Mouse (Mus musculus) thymus, postnatal 25 days (tissue): Measurements from ENCODE around the gene Dnajb4.

Source experiments
- DNase-seq: peaks from one replicate; pipeline ENCODE4 v3.0.0; 2022

Gene Dnajb4

GRCm38 (mm10) chr3:152209967-152210634 lies at the start of gene Dnajb4, which contains the start of gene Fubp1:
TSS of gene Dnajb4 (minus strand) at chr3:152210302.
TSS of gene Fubp1 (plus strand) at chr3:152210422.
- DNase-seq, result peak; percentile 100

GRCm38 (mm10) chr3:152259409-152259808 lies 49.3 kb upstream of the Dnajb4 start:
- DNase-seq, result peak; percentile 67

- DNase-seq, result no peak
Measured at GRCm38 (mm10) chr3:152257528-152257927, 47.4 kb upstream of the Dnajb4 start.

GRCm38 (mm10) chr3:152250487-152250886 lies 40.4 kb upstream of the Dnajb4 start:
- no peak for DNase-seq

GRCm38 (mm10) chr3:152247708-152248107 lies 37.6 kb upstream of the Dnajb4 start:
- no peak for DNase-seq

- DNase-seq, result no peak
Measured at GRCm38 (mm10) chr3:152245273-152245910, 35.3 kb upstream of the Dnajb4 start.

- DNase-seq, result no peak
Measured at GRCm38 (mm10) chr3:152243304-152243703, 33.2 kb upstream of the Dnajb4 start.

GRCm38 (mm10) chr3:152241098-152241497 lies 31.0 kb upstream of the Dnajb4 start:
- no peak for DNase-seq

- no peak for DNase-seq
Measured at GRCm38 (mm10) chr3:152239592-152239991, 29.5 kb upstream of the Dnajb4 start.

- no peak for DNase-seq
Measured at GRCm38 (mm10) chr3:152238836-152239235, 28.7 kb upstream of the Dnajb4 start.

GRCm38 (mm10) chr3:152235805-152236204 lies 25.7 kb upstream of the Dnajb4 start:
- no peak for DNase-seq

GRCm38 (mm10) chr3:152235238-152235637 lies 25.1 kb upstream of the Dnajb4 start:
- DNase-seq, result no peak

- no peak for DNase-seq
Measured at GRCm38 (mm10) chr3:152231333-152232100, 21.4 kb upstream of the Dnajb4 start.

GRCm38 (mm10) chr3:152229271-152229670 lies 19.2 kb upstream of the Dnajb4 start:
- DNase-seq, result no peak

GRCm38 (mm10) chr3:152228843-152229242 lies 18.7 kb upstream of the Dnajb4 start:
- no peak for DNase-seq

- DNase-seq, result no peak
Measured at GRCm38 (mm10) chr3:152225906-152226305, 15.8 kb upstream of the Dnajb4 start.

- no peak for DNase-seq
Measured at GRCm38 (mm10) chr3:152224918-152225317, 14.8 kb upstream of the Dnajb4 start.

- DNase-seq, result no peak
Measured at GRCm38 (mm10) chr3:152213416-152213815, 3.3 kb upstream of the Dnajb4 start.

GRCm38 (mm10) chr3:152211731-152212279 lies 1.7 kb upstream of the Dnajb4 start:
- DNase-seq, result peak; percentile 63

- DNase-seq, result peak; percentile 75
Measured at GRCm38 (mm10) chr3:152210728-152211391, 758 bp upstream of the Dnajb4 start.

GRCm38 (mm10) chr3:152209177-152209966 lies 730 bp downstream of the Dnajb4 start:
- no peak for DNase-seq
